Mouse (Mus musculus) urinary bladder, postnatal 0 days (tissue): Measurements from ENCODE around the gene Gm3336. TPM values are rescaled to one million over a fixed set of nuclear protein-coding genes. Genes with fewer than 3 reads are reported as not detected.

Source experiments
- polyA plus RNA-seq: library from polyadenylated mRNA; unstranded; fragments of >200 nt; fragmentation: Nextera tagmentation; extraction: Ambion mirVana; gene quantifications from 2 replicates; pipeline ENCODE4 v1.2.1, GENCODE M21; 2015

The Gm3336 gene
- 0.19 and 0.20 TPM in 2 replicates for polyA plus RNA-seq

DNA sequence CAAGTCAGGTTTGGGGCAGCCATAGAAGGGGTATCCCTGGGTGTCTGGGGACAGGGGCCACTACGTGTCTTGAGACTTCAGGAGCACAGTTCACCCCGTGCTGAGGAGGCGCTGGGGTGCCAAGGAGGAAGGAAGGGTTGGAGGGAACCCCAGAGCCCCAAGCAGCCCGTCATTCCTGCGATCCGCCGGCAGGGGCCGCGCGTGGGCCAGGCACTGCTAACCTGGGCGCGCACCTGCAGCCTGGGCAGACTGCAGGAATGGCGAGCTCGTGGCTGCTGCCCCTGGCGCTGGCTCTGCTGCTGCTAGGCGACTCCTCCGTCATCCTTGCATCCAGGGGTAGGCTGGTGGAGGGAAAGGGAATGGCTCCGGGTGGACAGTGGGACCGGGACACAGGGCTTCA lies at the start of gene Gm3336:
Gene Gm3336, plus strand, starts transcription at position 247 of the 400 bp plus-strand sequence.

DNA sequence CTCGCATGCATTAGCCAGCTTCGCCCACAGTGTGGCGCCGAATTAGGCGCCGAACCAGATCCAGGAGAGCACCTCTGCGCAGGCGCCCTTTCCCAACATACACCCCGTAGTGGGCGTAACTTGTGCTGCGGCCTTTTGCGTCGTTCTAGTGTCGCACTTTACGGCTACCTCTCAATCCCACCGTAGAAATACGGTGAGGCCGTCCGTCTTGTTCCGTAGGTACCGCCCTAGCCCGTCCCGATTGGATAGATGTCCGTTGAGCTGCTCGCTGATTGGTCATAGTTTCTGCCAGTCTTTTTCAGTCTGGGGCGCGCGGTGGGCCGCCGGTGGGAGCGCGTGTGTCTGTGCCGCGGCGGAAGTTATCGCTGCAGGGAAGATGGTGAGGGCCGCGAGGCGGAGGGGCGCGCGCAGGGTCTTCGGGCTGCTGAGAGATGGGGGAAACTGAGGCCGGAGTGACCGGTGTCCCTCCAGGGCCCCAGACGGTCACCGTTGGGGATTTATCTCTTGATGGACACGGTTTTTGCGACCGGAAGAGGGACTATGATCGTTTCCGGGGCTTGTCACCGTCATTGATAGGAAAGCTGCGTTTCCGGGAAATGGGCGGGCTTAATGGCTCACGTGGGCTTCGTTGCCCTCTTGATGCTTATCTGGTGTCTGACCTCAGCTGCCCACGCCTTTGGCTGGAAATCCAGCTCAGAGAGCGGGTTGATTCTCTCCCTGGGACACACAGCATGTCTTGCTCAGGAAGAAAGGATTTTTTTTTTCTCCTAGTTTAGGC lies 45.1 kb upstream of the Gm3336 start, which contains the start of gene Lsm4:
Gene Lsm4, plus strand, starts transcription at position 170 of the 778 bp plus-strand sequence.

DNA sequence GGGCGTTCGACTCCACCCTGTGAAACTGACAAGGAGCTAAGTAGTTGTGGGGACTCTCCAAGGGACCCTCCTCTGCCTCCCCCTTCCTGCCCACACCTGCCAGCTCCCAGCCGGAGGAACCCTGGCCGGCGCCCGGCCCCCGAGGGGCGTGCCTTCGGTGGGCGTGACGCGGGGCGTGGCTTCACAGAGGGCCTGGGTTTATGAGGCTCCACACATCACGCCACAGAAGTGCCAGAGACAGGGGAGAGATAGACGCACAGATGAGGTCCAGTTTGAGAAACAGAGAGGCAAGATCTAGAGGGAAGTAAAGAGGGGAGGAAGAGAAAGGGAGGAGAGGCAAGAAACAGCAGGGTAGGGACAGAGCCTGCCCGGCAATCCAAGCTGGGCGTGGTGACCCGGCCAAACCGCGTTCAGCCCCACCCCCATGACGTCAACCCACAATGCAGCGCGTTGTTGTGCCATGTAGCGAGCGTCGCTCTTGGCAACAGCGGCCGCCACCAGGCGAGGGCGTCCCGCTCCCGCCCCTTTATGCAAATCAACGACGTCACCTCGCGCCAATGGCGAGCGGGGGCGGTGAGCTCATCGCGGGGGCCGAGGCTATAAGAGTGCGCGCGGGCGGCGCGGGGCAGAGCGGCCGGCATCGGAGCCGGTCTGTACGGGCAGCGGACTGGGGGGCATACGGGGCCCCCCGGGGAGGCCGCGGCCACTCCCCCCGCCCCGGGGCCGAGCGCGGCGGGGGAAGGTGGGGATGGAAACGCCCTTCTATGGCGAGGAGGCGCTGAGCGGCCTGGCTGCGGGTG lies 19.8 kb upstream of the Gm3336 start, which contains the start of gene Jund:
Gene Jund, plus strand, starts transcription at position 640 of the 800 bp plus-strand sequence.

DNA sequence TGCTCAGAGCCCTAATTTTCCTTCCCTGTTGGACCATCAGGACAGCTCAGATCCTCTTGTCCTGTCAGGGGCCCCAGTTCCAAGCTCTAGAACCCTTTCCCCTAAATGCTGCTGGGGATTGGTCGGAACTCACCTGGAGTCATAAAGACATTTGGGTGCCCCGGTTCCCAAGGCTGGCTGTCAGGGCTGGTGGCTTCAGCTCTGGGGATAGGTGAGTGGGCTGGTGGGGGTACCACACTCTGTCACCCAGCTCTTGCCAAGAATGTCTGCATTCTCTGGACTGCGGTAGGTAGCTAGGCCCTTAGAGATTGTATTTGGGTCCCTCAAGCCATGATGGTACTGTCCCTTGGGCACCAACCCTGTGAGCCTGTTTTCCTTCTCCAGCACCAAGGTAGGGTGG lies 15.1 kb upstream of the Gm3336 start, which contains the start of gene Iqcn:
Gene Iqcn, plus strand, starts transcription at position 171 of the 400 bp plus-strand sequence.

DNA sequence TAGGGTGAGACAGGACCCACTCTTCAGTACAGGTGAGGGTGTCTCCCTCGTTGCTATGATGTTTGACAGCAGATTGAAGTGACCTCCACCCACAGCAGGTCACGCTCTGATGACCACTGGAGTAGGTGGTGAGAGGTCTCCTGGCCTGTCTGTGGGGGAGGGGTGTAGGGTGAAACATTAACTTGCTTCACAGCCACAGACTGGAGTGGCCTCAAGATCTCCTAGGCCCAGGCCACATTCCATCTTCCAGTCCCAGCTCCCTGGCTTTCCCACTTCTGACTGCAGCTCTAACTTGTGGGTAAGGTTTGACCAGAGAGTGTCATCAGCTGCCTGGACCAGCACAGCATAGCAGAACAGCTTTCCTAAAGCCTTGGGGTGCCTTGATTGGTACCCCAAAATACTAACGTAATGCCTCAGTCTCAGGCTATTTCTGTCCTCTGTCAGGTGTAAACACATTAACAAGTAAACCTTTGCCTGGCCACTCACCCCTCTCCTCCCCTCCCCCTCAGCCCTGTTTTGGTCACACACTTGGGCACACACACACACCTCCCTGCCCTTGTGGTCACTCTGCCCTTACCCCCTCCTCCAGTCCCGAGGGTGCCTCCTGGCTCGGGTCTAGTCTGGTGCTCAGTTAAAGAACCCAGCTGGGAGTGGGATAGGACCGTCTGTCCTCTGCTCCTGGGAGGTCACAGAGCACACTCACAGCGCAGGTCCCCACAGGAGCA lies 5.3 kb downstream of the Gm3336 start, which contains the start of gene Pde4c:
Gene Pde4c, plus strand, starts transcription at position 235 of the 725 bp plus-strand sequence.

DNA sequence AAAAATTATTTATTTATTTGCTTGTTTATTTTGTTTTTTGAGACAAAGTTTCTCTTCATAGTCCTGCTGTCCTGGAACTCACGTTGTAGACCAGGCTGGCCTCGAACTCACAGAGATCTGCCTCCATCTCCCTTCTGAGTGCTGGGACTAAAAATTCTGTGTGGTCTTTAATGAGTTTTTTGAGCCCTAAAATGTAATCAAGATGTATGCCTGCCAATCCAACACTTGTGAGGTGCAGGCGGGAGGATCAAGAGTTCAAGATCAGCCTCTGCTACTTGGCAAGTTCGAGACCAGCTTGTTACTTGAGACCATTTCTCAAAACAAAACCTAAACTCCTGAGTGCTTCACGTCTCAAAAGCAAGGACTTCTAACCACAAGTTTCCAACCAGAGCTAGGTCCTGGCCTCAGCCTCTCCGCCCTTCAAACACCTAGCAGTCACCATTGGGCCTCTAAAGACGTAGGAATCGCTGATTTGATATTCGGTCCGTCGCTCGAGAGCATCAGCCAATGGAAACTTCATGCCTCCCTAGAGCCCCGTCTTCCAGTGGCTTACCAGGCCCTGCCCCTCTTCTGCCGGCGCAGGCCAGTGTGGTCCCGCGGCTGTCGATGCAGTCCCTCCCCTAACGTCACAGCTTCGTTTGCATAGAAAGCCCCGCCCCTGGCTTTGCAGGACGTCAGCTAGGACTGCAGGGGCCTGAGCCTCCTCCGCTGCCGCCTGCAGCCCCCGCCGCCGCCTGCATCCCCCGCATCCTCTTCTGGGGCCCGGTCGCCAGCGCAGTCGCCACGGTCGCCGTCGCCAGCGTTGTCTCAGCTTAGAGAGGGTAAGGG lies 35.9 kb downstream of the Gm3336 start, which contains the start of gene Rab3a:
Gene Rab3a, plus strand, starts transcription at position 637 of the 828 bp plus-strand sequence.

DNA sequence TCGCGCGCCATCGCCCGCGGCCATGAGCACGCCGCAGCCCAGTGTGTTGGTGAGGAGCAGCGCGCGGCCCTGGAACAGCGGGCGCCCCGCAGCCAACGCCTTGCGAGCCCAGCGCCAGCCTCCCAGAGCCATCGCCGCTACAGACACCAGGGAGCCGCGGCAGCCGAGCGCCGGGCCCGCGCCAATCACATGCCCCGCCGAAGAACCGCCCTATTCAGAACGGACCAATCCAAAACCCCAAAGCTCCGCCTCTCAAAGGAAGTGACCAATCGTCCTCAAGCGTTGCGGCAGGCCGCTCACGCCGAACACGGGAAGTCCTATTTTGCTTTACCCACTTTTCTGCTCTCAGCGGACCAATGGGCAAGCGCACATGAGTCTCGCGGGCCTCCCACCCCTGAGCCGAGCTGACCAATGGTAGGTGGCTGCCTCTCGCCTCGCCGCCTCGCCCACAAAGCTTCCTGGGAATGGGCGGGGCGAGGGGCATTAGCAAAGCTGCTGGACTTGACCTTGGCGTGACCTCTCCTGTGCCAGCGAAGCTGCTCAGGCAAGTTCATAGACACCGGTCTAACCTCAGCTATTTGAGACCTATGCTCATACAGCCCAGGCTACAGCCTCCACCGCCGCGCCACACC lies 42.5 kb downstream of the Gm3336 start, which contains the start of gene Mpv17l2:
Gene Mpv17l2, minus strand, starts transcription at position 172 of the 632 bp plus-strand sequence.

Other genes with a start within 250 kb of the Gm3336 start
- gene Klhl26, start 241.6 kb upstream of the Gm3336 start, polyA plus RNA-seq, result 17.0 and 18.6 TPM in 2 replicates
- gene Tmem59l, start 231.2 kb upstream of the Gm3336 start, polyA plus RNA-seq, result not detected in 2 replicates
- 0.36 and 0.42 TPM in 2 replicates for gene Crlf1, start 225.4 kb upstream of the Gm3336 start, polyA plus RNA-seq
- gene Rex1bd, start 211.8 kb upstream of the Gm3336 start, polyA plus RNA-seq, result 113 and 116 TPM in 2 replicates
- gene Uba52, start 207.7 kb upstream of the Gm3336 start, polyA plus RNA-seq, result 768 and 841 TPM in 2 replicates
- gene Fkbp8, start 190.8 kb upstream of the Gm3336 start, polyA plus RNA-seq, result 200 and 204 TPM in 2 replicates
- 53.9 and 54.6 TPM in 2 replicates for gene Kxd1, start 190.6 kb upstream of the Gm3336 start, polyA plus RNA-seq
- gene Ell, start 179.1 kb upstream of the Gm3336 start, polyA plus RNA-seq, result 11.7 and 12.5 TPM in 2 replicates
- gene Isyna1, start 124.2 kb upstream of the Gm3336 start, polyA plus RNA-seq, result 25.1 and 27.7 TPM in 2 replicates
- gene Ssbp4, start 109.7 kb upstream of the Gm3336 start, polyA plus RNA-seq, result 71.0 and 78.8 TPM in 2 replicates
- 4.4 and 6.6 TPM in 2 replicates for gene Lrrc25, start 102.4 kb upstream of the Gm3336 start, polyA plus RNA-seq
- gene Gdf15, start 86.1 kb upstream of the Gm3336 start, polyA plus RNA-seq, result 0.79 and 2.8 TPM in 2 replicates
- 19.2 and 24.1 TPM in 2 replicates for gene Pgpep1, start 58.2 kb upstream of the Gm3336 start, polyA plus RNA-seq
- gene Lsm4, start 45.3 kb upstream of the Gm3336 start, polyA plus RNA-seq, result 119 and 132 TPM in 2 replicates
- 41.5 and 52.0 TPM in 2 replicates for gene Jund, start 19.6 kb upstream of the Gm3336 start, polyA plus RNA-seq
- gene Iqcn, start 15.1 kb upstream of the Gm3336 start, polyA plus RNA-seq, result 0.04 TPM in 1 of 2 replicates, not detected in the other
- gene Pde4c, start 5.2 kb downstream of the Gm3336 start, polyA plus RNA-seq, result 0.05 and 0.10 TPM in 2 replicates
- gene Rab3a, start 36.1 kb downstream of the Gm3336 start, polyA plus RNA-seq, result 9.9 and 10.0 TPM in 2 replicates
- gene Mpv17l2, start 42.4 kb downstream of the Gm3336 start, polyA plus RNA-seq, result 49.0 and 49.6 TPM in 2 replicates
- gene Pik3r2, start 58.2 kb downstream of the Gm3336 start, polyA plus RNA-seq, result 27.2 and 27.8 TPM in 2 replicates
- gene Mast3, start 86.5 kb downstream of the Gm3336 start, polyA plus RNA-seq, result 4.8 and 6.3 TPM in 2 replicates
- 0.06 TPM in 1 of 2 replicates, not detected in the other for gene Il12rb1, start 89.9 kb downstream of the Gm3336 start, polyA plus RNA-seq
- 4.0 and 5.5 TPM in 2 replicates for gene Arrdc2, start 121.2 kb downstream of the Gm3336 start, polyA plus RNA-seq
- gene Kcnn1, start 144.7 kb downstream of the Gm3336 start, polyA plus RNA-seq, result 1.2 and 1.4 TPM in 2 replicates
- 73.6 and 78.0 TPM in 2 replicates for gene Ccdc124, start 155.4 kb downstream of the Gm3336 start, polyA plus RNA-seq
- 0.66 and 1.1 TPM in 2 replicates for gene Slc5a5, start 174.2 kb downstream of the Gm3336 start, polyA plus RNA-seq
- gene Rpl18a, start 178.9 kb downstream of the Gm3336 start, polyA plus RNA-seq, result 3,897 and 4,512 TPM in 2 replicates
- gene Map1s, start 187.4 kb downstream of the Gm3336 start, polyA plus RNA-seq, result 31.9 and 35.1 TPM in 2 replicates